Mouse (Mus musculus) MEL (cell line): ENCODE results near the gene Aldh3b1.

Experiments used
- BHLHE40 ChIP-seq: IDR thresholded peaks from 2 replicates; pipeline ENCODE4 v1.6.1; 2012; ENCODE audit warnings: low read depth, mild to moderate bottlenecking, inconsistent platforms, low read length, improper control_type of control experiment, borderline replicate concordance
- CTCF ChIP-seq, 3 experiments: IDR thresholded peaks in 2 of 3; conservative IDR thresholded peaks in 1 of 3; 2 replicates each; pipeline ENCODE4 v1.5.1; 2011 to 2012; ENCODE audit warnings: low read length in 3 of 3, low read depth in 2 of 3, mild to moderate bottlenecking in 2 of 3, improper control_type of control experiment in 1 of 3, inconsistent platforms in 1 of 3, mixed read lengths in 1 of 3, moderate library complexity in 1 of 3; ENCODE audit not compliant: control insufficient read depth in 1 of 3, insufficient read depth in 1 of 3, poor library complexity in 1 of 3, severe bottlenecking in 1 of 3
- E2F4 ChIP-seq: IDR thresholded peaks from 2 replicates; pipeline ENCODE4 v1.6.1; 2011; ENCODE audit warnings: low read depth, low read length, improper control_type of control experiment, borderline replicate concordance
- MAFK ChIP-seq: IDR thresholded peaks from 2 replicates; pipeline ENCODE4 v1.6.1; 2011; ENCODE audit warnings: low read depth, mild to moderate bottlenecking, low read length, improper control_type of control experiment, borderline replicate concordance
- MEF2A ChIP-seq: IDR thresholded peaks from 2 replicates; pipeline ENCODE4 v1.6.1; 2014; ENCODE audit warnings: low read depth, mild to moderate bottlenecking, inconsistent platforms, low read length, improper control_type of control experiment; ENCODE audit not compliant: poor library complexity, insufficient replicate concordance, severe bottlenecking; ENCODE audit errors: extremely low read depth
- POLR2AphosphoS2 ChIP-seq: IDR thresholded peaks from 2 replicates; pipeline ENCODE4 v1.6.1; 2011; ENCODE audit warnings: low read length, improper control_type of control experiment
- POLR2AphosphoS5 ChIP-seq: IDR thresholded peaks from 2 replicates; pipeline ENCODE4 v1.6.1; 2012; ENCODE audit warnings: low read depth, borderline replicate concordance, mild to moderate bottlenecking, inconsistent platforms, low read length, moderate library complexity, mixed read lengths
- RAD21 ChIP-seq: IDR thresholded peaks from 2 replicates; pipeline ENCODE4 v1.6.1; 2011; ENCODE audit warnings: mild to moderate bottlenecking, low read depth, low read length, improper control_type of control experiment
- RCOR1 ChIP-seq: IDR thresholded peaks from 2 replicates; pipeline ENCODE4 v1.6.1; 2012; ENCODE audit warnings: low read depth, mild to moderate bottlenecking, inconsistent platforms, low read length, improper control_type of control experiment
- UBTF ChIP-seq: IDR thresholded peaks from 2 replicates; pipeline ENCODE4 v1.6.1; 2012; ENCODE audit warnings: low read depth, mild to moderate bottlenecking, inconsistent platforms, low read length, improper control_type of control experiment, moderate library complexity, borderline replicate concordance; ENCODE audit not compliant: insufficient read depth
- ZC3H11A ChIP-seq: IDR thresholded peaks from 2 replicates; pipeline ENCODE4 v1.6.1; 2012; ENCODE audit warnings: low read depth, mild to moderate bottlenecking, inconsistent platforms, low read length, improper control_type of control experiment

- no peak for TF ChIP-seq MEF2A
- no peak for TF ChIP-seq E2F4
- no peak for TF ChIP-seq POLR2AphosphoS2
- no peak for TF ChIP-seq RCOR1
- no peak for TF ChIP-seq ZC3H11A
- no peak for TF ChIP-seq CTCF (IDR thresholded peaks at IDR 0.05 in 2 of 3, conservative IDR thresholded peaks at IDR 0.05 in 1 of 3; ENCODE audit: control insufficient read depth in 1 of 3, insufficient read depth in 1 of 3, low read depth in 2 of 3, low read length in 3 of 3, poor library complexity in 1 of 3, severe bottlenecking in 1 of 3)
- TF ChIP-seq BHLHE40 = no peak
- no peak for TF ChIP-seq POLR2AphosphoS5
- TF ChIP-seq UBTF = no peak
- no peak for TF ChIP-seq MAFK
- no peak for TF ChIP-seq RAD21
Observed at GRCm38 (mm10) chr19:3903648-3904362, 25.8 kb downstream of the Aldh3b1 start.
